Mouse (Mus musculus) layer of hippocampus, postnatal 36 days (tissue): Measurements from ENCODE around the gene Notch4. TPM values are rescaled to one million over a fixed set of nuclear protein-coding genes. Genes with fewer than 3 reads are reported as not detected.
"Not testable (repeated sequence)": the region's sequence is repeated elsewhere in the genome, so short reads cannot be mapped to it uniquely, and the experiment has no call there.

Experiments
- DNase-seq, 2 experiments: peaks; one replicate each; pipeline ENCODE4 v3.0.0; 2022
- total RNA-seq, 2 experiments: library from RNA; stranded (reverse); gene quantifications; 2 replicates each; pipeline ENCODE4 v1.2.3; 2021

The Notch4 gene
- 10 to 100 TPM in 1 of 2 experiments, 1 to 10 TPM in 1; 7.0 to 11.5 TPM for total RNA-seq

DNA sequence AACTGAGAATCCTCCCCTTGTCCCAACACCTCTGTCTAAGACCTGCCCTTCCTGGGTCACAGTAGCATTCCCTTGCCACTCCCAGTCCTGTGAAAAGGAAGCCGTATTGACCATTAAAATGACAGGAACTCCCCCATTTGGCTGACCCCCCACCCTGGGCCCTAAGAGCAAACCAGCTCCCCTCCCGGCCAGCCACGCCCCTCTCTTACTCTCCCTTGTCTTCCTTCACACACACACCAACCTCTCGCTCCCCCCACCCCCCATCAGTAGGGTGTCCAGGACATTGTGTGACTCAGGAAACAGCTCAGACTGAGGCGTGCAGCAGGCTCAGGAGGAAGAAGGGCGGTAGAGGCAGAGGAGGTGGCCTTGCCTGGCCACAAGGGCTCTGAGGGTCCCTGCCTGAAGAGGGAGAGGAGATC is at the start of gene Notch4:
TSS of gene Notch4 (plus strand) at position 266 of the 419 bp plus-strand sequence.
- DNase-seq: no peak

DNA sequence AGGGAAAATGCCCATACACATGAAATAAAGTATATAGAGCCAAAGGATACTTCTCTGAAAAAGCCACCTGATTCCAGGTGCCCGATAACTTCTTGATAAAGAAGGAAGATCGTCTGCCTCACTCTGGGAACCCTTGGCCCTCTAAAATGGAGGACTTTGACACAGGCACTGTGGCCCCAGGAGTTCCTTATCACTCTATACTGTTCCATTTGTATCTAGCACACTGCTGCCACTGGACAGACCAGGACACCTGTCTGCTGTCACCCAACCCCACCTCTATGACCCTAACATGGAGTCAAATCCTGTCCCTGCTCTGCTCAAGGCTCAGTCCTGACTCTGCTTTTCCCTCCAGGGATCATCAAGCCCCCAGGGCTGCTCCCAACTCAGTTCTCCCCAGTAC is 47.6 kb upstream of the Notch4 start:
- no peak for DNase-seq

- no peak for DNase-seq
These were observed 46.8 kb upstream of the Notch4 start, which contains the start of gene Btnl6 for GRCm38 (mm10) chr17:34517252-34517651. Gene Btnl6, minus strand, starts transcription at chr17:34517352.

GRCm38 (mm10) chr17:34517795-34518194 is 46.3 kb upstream of the Notch4 start:
- DNase-seq: no peak

DNA sequence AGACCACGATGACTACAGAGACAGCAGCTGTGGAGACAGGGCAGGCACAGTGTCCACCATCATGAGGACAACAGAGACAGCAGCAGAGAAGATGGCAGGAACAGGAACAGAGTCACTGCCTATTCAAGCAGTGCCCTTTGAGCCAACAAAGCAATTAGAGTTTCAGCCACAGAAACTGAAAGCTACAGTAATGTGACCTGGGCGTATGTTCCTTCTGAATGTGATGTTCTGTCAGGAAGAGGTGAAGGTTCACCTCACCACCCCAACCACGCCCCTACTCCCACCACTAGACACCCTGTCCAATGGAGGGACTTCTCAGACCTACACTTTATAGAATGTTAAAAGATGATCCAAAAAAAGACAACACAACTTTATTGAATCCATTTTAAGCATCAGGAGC is 45.5 kb upstream of the Notch4 start:
- not testable (repeated sequence) for DNase-seq

DNA sequence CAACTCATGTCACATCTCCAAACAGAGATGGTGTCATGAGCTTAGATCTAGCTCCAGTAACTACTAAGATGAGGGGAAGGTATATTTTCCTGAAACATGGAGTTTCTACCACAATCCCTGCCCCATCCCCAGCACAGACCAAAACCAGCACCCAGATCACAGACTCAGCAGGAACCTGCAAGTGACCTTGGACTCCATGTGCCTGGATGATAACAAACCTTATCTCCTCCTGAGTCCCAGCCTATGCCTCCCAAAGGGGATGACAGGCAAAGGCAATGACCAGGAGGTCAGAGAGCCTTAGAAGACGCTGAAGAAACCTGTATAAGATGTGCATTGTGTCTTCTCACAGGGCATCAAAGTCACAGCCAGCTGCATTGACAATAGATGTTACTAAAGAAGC is 45.1 kb upstream of the Notch4 start:
- DNase-seq: no peak

DNA sequence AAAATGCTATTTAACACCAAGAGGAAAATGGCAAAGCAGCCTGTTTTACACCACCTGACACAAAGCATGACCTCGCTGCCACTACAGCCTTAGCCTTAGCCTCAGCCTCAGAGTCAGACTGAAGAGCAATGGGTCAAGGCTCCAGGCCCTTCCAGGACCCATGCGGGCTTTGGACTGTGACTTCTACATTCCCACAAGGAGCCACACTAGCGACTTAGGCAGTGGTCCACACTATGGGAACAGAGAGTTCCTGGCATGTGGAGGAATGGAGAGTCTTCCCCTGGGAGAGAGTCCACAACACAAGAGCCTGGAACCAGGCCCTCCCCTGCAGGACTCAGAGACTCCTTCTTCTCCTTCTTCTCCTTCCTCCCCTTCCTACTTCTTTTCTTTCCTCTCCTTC is 31.4 kb upstream of the Notch4 start:
- DNase-seq: no peak

DNA sequence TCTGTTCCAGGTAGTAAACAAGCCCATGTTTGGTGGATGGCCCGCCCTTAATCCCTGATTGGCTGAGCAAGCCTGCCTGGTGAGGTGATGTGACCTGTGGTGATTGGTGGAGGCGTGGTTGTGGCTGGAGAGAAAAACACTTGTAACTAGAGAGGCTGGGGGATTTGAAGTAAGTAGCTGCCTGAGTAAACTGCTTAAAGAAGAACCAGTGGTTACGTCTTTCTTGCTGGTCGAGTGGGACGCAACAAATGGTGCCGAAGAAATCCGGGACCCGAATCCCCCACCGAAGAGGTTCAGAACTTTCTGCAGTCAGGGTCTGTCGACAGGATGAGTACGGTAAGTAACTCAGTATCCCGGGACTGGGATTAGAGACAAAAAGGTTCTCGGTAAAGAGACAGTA is 20.5 kb upstream of the Notch4 start:
- DNase-seq: not testable (repeated sequence)

DNA sequence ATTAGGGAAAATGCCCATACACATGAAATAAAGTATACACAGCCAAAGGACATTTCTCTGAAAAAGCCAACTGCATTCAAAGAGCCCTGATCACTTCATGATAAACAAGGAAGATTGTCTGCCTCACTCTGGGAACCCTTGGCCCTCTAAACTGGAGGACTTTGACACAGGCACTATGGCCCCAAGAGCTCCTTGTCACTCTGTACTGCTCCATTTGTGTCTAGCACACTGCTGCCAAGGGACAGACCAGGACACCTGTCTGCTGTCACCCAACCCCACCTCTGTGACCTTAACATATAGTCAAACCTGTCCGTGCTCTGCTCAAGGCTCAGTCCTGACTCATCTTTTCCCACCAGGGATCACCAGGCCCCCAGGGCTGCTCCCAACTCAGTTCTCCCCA is 17.3 kb upstream of the Notch4 start:
- no peak for DNase-seq

GRCm38 (mm10) chr17:34547601-34548000 is 16.5 kb upstream of the Notch4 start:
- no peak for DNase-seq

GRCm38 (mm10) chr17:34549156-34549555 is 14.9 kb upstream of the Notch4 start:
- no peak for DNase-seq

DNA sequence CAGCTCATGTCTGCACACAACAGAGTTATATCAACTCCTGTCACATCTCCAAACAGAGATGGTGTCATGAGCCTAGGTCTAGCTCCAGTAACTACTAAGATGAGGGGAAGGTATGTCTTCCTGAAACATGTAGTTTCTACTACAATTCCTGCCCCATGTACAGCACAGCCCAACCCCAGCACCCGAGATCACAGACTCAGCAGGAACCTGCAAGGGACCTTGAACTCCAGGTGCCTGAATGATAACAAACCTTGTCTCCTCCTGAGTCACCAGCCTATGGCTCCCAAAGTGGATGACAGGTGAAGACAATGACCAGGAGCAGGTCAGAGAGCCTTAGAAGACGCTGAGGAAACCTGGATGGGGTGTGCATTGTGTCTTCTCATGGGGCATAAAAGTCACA is 14.2 kb upstream of the Notch4 start:
- no peak for DNase-seq

DNA sequence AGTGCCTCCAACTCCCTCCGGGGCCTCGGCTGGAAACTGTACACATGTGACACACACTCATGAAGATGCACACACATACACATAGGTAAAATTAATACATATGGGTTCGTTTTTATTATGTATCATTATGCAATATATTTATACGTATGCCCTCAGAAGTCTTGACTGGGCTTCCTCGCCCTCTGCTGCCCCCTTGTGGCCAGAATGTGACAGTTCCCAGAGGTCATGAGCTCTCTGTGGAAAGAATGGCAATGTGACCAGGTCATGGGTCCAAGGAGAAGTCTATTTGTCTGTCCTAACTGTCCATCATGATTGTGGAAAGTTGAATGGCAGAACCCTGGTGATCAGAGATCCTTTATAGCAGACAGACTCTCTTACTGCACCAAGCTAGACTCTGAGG is 8.6 kb upstream of the Notch4 start:
- DNase-seq: peak; percentile 54 to 65

- DNase-seq: no peak
These were observed 7.7 kb upstream of the Notch4 start for GRCm38 (mm10) chr17:34556406-34556805.

- DNase-seq: no peak
These were observed 6.7 kb upstream of the Notch4 start for GRCm38 (mm10) chr17:34557411-34557810.

DNA sequence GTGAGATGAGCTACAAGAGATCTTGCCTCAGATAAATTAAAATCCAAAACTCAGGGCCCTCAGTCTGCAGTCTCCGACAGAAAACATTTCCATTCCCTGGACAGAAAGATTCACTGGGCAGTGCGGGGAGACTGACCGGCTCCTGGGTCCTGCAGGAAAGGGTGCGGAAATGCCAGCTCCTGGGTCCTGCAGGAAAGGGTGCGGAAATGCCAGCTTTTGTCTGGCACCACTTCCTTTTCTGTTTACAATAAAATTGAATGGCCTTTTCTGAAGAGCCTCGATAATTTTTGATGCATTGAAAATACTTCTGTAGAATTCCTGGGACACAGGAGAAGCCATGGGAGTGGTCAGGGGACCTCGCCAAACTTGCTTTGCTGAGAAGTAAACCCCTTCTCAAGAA is 5.0 kb upstream of the Notch4 start:
- no peak for DNase-seq

DNA sequence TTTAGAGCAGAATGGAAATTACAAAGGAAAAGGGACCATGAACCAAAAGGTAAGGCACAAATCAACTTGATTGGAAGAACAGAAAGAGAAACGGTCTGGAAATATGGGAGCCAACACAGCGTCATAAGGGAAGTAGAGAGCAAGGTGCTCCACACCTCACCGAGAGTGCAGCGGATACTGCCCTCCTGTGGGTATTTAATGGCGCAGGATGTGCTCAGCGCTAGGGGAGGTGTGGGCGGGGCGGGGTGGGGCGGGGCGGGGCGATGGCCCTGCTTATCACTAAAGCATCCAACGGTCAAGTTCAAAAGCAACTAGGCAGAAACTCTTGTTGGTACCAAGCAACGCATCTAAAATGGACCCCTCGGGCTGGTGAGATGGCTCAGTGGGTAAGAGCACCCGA is 4.2 kb upstream of the Notch4 start:
- no peak for DNase-seq

- DNase-seq: no peak
These were observed 3.6 kb upstream of the Notch4 start for GRCm38 (mm10) chr17:34560438-34560837.

GRCm38 (mm10) chr17:34561200-34561599 is 2.9 kb upstream of the Notch4 start:
- no peak for DNase-seq

DNA sequence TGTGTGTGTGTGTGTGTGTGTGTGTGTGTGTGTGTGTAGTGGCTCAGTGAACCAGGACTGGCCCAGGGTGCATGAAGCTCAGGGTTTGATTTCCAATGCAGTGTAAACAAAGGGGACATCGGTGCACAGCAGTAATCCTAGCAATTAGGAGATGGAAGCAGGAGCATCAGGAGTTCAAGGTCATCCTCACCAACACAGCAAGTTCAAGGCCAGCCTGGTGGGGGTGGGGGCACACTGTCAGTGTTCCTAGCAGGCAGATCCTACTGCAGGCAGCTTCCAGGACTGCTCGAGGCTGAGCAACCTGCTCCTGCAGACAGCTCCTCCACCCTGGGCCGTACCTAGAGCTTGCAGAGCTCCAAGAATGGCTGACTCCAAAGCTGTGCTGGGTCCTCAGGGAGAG is 1.5 kb upstream of the Notch4 start:
- DNase-seq: no peak

DNA sequence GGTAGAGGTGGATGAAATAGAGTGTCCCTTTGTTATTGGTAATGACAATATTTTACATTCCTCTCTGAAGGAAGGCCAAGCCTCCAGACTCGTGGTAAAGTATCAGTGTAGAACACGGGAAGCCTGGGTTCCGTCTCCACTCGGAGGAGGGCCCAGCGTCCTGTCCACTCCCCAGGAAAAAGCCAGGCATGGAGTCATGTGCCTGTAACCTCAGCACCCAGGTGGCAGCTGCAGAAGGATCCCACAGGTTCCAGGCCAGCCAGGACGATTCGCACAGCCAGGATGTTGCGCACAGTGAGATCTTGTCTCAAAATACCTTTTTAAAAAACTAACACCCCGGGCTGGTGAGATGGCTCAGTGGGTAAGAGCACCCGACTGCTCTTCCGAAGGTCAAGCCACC is 714 bp upstream of the Notch4 start:
- no peak for DNase-seq

- DNase-seq: no peak
These were observed 728 bp downstream of the Notch4 start for GRCm38 (mm10) chr17:34564796-34565195.

GRCm38 (mm10) chr17:34567311-34567710 is 3.2 kb downstream of the Notch4 start:
- no peak for DNase-seq

GRCm38 (mm10) chr17:34568421-34568820 is 4.4 kb downstream of the Notch4 start:
- DNase-seq: no peak

DNA sequence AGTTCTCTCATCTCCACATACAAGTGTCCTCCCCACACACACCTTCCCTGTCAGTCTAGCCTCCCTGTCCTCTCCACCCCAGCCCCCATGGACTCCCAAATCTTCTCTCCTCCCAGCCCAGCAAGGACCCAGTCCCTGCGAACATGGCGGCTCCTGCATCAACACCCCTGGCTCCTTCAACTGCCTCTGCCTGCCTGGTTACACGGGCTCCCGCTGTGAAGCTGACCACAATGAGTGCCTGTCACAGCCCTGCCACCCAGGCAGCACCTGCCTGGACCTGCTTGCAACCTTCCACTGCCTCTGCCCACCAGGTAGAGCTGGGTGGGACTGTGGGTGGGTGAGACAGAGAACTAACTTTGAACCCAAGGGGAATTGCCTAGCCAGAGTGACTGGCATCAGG is 5.9 kb downstream of the Notch4 start:
- DNase-seq: no peak

DNA sequence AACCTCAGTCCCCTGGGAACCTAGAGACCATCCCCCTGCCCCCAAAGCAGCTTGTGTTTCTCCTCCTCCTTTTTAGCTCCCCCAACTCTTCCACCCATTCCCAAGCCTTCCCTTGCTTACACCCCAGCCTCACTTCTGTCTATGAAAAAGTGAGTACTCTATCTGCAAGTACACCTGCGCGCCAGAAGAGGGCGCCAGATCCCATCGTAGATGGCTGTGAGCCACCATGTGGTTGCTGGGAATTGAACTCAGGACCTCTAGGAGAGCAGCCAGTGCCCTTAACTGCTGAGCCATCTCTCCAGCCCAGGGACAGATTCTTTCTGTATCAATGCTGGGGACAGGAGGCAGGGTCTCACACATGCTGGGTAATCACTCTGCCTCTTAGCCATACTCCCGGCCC is 7.8 kb downstream of the Notch4 start:
- no peak for DNase-seq
